Mouse (Mus musculus) liver, embryonic 13.5 days (tissue): ENCODE data around the gene Serbp1. TPM values are rescaled to one million over a fixed set of nuclear protein-coding genes. Genes with fewer than 3 reads are reported as not detected.

Experiments
- polyA plus RNA-seq: library from polyadenylated mRNA; unstranded; fragments of >200 nt; fragmentation: Nextera tagmentation; extraction: Ambion mirVana; gene quantifications from 2 replicates; pipeline ENCODE4 v1.2.1, GENCODE M21; 2015

The Serbp1 gene
- polyA plus RNA-seq, 1 experiment from 2014 or later = 397 TPM

Other genes with a start within 250 kb of the Serbp1 start
- gene Gadd45a, start 200.7 kb upstream of the Serbp1 start, polyA plus RNA-seq = 91.1 and 99.5 TPM in 2 replicates
- gene Il12rb2, start 138.0 kb downstream of the Serbp1 start, polyA plus RNA-seq = 0.10 and 0.12 TPM in 2 replicates